Mouse (Mus musculus) kidney, embryonic 14.5 days (tissue): ENCODE measurements at regions not wholly inside any gene's neighbourhood (a gene's known extent, or its start where the extent isn't known, plus 50 kb on each side); places are given as distances from the start of the nearest gene placed in this dataset.

Experiments
- ATAC-seq: fragments of 200-750 bp; cut with Nextera tagmentation; 2 replicates; pipeline ENCODE4 v1.8.0; 2017; ENCODE audit warnings: moderate number of reproducible peaks, mild to moderate bottlenecking, moderate TSS enrichment, moderate library complexity; ENCODE audit not compliant: low FRiP score, low TSS enrichment
- H3K27ac ChIP-seq: fragments of 300-500 bp; sonication (generic); 2 replicates; pipeline ENCODE4 v1.5.1; 2014; ENCODE audit warnings: low read depth, mild to moderate bottlenecking, low read length, moderate library complexity, mixed read lengths
- H3K27me3 ChIP-seq: fragments of 300-500 bp; sonication (generic); 2 replicates; pipeline ENCODE4 v1.6.1; 2014; ENCODE audit warnings: mild to moderate bottlenecking, low read length; ENCODE audit not compliant: control insufficient read depth, insufficient read depth
- H3K36me3 ChIP-seq: fragments of 300-500 bp; sonication (generic); 2 replicates; pipeline ENCODE4 v1.6.1; 2014; ENCODE audit warnings: low read length, mixed read lengths; ENCODE audit not compliant: control insufficient read depth, insufficient read depth
- H3K4me1 ChIP-seq: fragments of 300-500 bp; sonication (generic); 2 replicates; pipeline ENCODE4 v1.6.1; 2014; ENCODE audit warnings: low read length, mixed read lengths; ENCODE audit not compliant: control insufficient read depth, insufficient read depth
- H3K4me2 ChIP-seq: fragments of 300-500 bp; sonication (generic); replicated peaks from 2 replicates; pipeline ENCODE4 v1.6.1; 2014; ENCODE audit warnings: low read depth, mild to moderate bottlenecking, low read length
- H3K4me3 ChIP-seq: fragments of 300-500 bp; sonication (generic); 2 replicates; pipeline ENCODE4 v1.5.1; 2014; ENCODE audit warnings: mild to moderate bottlenecking, low read length
- H3K9ac ChIP-seq: fragments of 300-500 bp; sonication (generic); 2 replicates; pipeline ENCODE4 v1.6.1; 2014; ENCODE audit warnings: low read depth, mild to moderate bottlenecking, low read length, moderate library complexity
- H3K9me3 ChIP-seq: fragments of 300-500 bp; sonication (generic); 2 replicates; pipeline ENCODE4 v1.6.1; 2016; ENCODE audit warnings: low read length; ENCODE audit not compliant: control insufficient read depth
- WGBS: fragments of 180-500 bp; shearing (Covaris S2); extraction: QIAGEN DNeasy Blood & Tissue Kit; methylation state at CpG from one replicate; pipeline ENCODE4 v1.1.7; 2014; 5-methylcytosine and 5-hydroxymethylcytosine counted together

DNA sequence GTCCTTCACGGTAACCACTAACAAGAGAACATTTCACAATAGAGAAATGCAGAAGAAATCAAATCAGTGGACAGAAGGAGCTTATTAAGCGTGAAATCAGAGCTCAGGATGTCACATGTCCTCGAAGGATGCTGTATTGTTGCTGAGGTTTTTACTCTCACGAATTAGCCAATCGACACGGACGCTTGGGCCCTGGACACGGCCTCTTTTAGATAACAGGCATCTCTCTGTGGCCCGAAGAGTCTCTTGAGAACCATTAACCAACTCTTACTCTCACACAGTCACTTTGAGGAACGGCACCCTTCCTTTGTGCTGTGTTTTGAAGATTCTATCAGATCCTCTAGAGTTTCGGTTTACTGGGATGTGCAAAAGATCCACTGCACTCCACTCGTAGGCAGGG lies 128.2 kb downstream of the Tsen15 start:
- 73% methylated on average over 12 of the region's 12 CpGs for WGBS

DNA sequence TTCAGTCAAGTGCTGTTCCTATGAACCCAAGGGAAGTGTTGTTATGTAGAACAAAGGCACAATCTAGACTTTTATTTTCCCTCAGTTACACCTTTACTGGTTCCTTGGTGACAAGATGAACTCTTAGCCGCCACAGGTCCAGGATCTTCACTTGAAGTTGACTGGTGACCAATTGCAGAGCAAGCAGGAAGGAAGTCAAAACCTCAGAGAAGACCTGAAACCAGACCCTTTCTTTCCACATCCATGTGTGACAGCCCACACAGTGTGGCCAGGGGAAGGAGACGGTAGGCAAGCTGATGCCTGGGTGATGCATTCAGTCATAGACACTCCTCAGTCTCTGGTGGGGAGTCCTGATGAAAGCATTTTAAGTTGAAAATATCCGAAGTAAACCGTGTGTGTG lies 132.6 kb downstream of the Tsen15 start:
- no peaks in the 10 kb centered on the region for H3K36me3 ChIP-seq
- no peaks in the 10 kb centered on the region for H3K4me1 ChIP-seq
- no peaks in the 10 kb centered on the region for H3K9me3 ChIP-seq
- no peak overlapping the region for H3K4me3 ChIP-seq
- WGBS: 78% methylated on average over 4 of the region's 4 CpGs
- H3K4me2 ChIP-seq: no peak overlapping the region
- no peak overlapping the region for H3K27ac ChIP-seq
- H3K27me3 ChIP-seq: no peaks in the 10 kb centered on the region
- H3K9ac ChIP-seq: no peak overlapping the region
- no peak for ATAC-seq

More for the DNA sequence above, 128.2 kb downstream of the Tsen15 start:
- Histone ChIP-seq H3K36me3 (no peaks in the 10 kb centered on the region), H3K4me2 (no peak overlapping the region), H3K4me1 (no peaks in the 10 kb centered on the region), H3K9ac (no peak overlapping the region), H3K4me3 (no peak overlapping the region), H3K27me3 (no peaks in the 10 kb centered on the region), H3K9me3 (no peaks in the 10 kb centered on the region), H3K27ac (no peak overlapping the region)
- ATAC-seq: no peak

- H3K4me3 ChIP-seq: no peak overlapping the region
- H3K9ac ChIP-seq: no peak overlapping the region
- no peak for ATAC-seq
- WGBS: 85% methylated on average over 4 of the region's 4 CpGs
- no peaks in the 10 kb centered on the region for H3K4me1 ChIP-seq
- no peaks in the 10 kb centered on the region for H3K9me3 ChIP-seq
- H3K36me3 ChIP-seq: no peaks in the 10 kb centered on the region
- no peak overlapping the region for H3K27ac ChIP-seq
- H3K4me2 ChIP-seq: no peak overlapping the region
- no peaks in the 10 kb centered on the region for H3K27me3 ChIP-seq
Measured at GRCm38 (mm10) chr1:152253486-152253885, 133.0 kb downstream of the Tsen15 start.

DNA sequence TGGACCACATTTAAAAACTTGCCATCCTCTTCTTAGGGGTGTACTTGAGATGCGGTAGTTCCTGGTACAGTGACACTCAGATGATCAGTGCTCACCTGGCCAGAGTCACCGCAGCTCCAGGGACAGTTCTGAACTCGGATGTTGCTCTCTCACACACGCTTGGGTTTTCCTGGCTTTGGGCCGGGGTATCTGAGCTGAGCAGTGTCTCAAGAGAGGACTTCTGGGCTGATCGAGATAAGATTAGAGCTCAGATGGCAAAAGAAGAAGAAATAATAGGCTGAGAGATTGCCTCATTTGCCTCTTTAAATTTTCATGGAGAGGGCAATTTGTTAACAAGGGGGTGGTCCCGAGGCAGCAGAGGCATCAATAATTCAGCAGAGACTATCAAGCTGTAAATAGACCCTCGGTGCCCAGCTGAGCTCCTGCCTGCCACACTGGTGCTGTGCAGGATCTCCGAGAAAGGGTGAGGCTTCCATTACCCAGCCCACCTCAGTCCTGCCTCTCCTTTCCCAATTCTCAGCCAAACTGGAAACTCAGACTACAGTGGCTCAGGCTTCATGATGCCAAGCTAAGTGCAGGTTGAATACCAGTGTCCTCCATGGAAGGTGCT lies 133.7 kb downstream of the Tsen15 start:
- no peaks in the 10 kb centered on the region for H3K4me1 ChIP-seq
- no peak overlapping the region for H3K27ac ChIP-seq
- no peak overlapping the region for H3K4me2 ChIP-seq
- 56% methylated on average over 9 of the region's 9 CpGs for WGBS
- no peak overlapping the region for H3K9ac ChIP-seq
- no peaks in the 10 kb centered on the region for H3K9me3 ChIP-seq
- no peak overlapping the region for H3K4me3 ChIP-seq
- no peaks in the 10 kb centered on the region for H3K27me3 ChIP-seq
- no peak for ATAC-seq
- no peaks in the 10 kb centered on the region for H3K36me3 ChIP-seq

DNA sequence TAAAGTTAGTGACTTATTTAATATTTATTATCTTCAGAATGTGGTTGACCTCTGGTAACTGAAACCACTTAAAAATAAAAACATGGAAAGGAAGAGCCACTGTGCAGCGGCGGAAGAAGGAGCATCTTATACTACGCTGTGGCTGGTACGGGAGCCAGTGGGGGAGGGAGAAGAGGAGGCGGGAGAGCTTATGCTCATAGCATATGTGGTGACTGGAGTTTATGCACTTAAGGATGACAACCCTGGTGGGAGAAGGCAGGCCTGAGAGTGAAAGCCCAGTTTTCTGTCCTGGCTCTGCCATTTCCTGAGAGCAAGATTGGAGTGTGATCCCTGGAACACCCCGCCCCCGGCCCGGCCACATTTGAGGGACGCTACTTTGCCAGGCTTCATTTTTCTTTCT lies 145.5 kb downstream of the Tsen15 start:
- H3K9ac ChIP-seq: no peak overlapping the region
- H3K36me3 ChIP-seq: no peaks in the 10 kb centered on the region
- WGBS: 90% methylated on average over 9 of the region's 9 CpGs
- H3K9me3 ChIP-seq: no peaks in the 10 kb centered on the region
- no peak overlapping the region for H3K4me2 ChIP-seq
- H3K27ac ChIP-seq: no peak overlapping the region
- H3K27me3 ChIP-seq: no peaks in the 10 kb centered on the region
- no peak for ATAC-seq
- no peaks in the 10 kb centered on the region for H3K4me1 ChIP-seq
- H3K4me3 ChIP-seq: no peak overlapping the region

DNA sequence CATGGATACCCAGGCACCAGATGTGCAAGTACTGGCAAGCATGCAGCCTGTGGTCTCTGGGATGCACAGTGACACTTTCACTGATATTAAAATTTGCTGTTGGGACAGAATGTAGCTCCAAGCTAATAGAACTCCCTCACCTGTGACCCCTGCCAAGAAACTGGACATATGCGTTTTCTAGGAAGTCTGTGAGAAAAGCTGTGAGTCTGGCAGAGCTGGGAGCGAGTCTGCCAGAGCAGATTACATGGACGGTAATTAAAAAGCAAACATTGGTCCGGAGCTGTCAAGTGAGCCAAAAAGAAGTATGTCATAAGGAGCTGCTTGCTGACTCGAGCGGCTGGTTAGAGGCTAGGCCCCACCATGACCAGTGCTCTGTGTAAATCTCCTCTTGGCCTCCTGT lies 147.1 kb downstream of the Tsen15 start:
- Histone ChIP-seq H3K27ac (no peak overlapping the region), H3K9me3 (no peaks in the 10 kb centered on the region), H3K27me3 (no peaks in the 10 kb centered on the region), H3K4me3 (no peak overlapping the region), H3K4me2 (no peak overlapping the region), H3K36me3 (no peaks in the 10 kb centered on the region), H3K9ac (no peak overlapping the region), H3K4me1 (no peaks in the 10 kb centered on the region)
- ATAC-seq: no peak
- 63% methylated on average over 6 of the region's 6 CpGs for WGBS

DNA sequence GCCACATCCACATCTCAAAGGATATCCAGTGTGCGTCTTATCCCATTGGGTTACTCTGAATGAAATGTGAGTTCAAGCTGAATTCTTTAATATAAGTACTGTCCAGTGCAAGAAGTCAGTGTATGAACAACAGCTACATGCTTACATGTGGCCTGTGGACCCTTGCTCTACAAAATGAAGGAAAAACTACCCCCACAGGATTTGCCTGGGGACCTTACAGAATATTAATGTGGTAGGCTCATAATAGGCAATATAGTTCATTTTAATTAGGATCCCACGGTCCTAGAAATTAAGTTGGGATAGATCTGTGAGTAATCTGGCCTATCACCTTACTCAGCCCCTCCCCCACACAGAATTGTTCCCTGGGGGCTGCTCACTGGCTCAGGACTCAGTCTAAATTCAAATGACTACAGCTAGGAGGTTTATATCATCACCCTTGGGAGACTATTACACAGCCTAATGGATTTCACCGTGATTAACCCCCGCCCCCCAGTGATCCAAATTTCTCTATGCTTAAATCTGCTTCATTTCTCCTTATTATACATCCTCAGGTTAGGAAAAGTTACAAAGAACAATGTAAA lies 145.4 kb upstream of the 1700025G04Rik start:
- Histone ChIP-seq H3K9me3 (no peaks in the 10 kb centered on the region), H3K27ac (no peak overlapping the region), H3K4me1 (no peaks in the 10 kb centered on the region), H3K4me2 (no peak overlapping the region), H3K36me3 (no peaks in the 10 kb centered on the region), H3K9ac (no peak overlapping the region), H3K27me3 (no peaks in the 10 kb centered on the region), H3K4me3 (no peak overlapping the region)
- no peak for ATAC-seq
- 79% methylated on average over 4 of the region's 4 CpGs for WGBS

DNA sequence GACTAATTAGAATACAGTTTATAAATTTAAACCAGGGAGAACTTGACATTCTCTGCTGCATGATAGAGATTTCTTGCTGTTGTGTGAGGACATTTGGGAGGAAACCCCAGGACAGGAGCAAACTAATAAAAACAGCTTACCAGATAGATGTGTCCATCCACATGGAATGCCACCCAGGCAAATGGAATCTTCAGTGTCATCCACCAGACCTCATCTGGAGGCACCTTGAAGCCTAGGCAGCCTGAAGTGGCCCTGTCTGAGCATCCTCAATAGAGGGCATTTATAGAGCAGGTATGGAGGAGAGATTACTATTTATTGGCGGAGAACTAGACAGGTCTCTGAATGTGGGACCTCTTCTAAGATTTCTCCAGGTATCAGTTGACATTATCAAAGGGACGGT lies 144.8 kb upstream of the 1700025G04Rik start:
- H3K27me3 ChIP-seq: no peaks in the 10 kb centered on the region

GRCm38 (mm10) chr1:152231717-152232202 lies 141.8 kb upstream of the 1700025G04Rik start:
- Histone ChIP-seq H3K4me2 (no peak overlapping the region), H3K4me3 (no peak overlapping the region), H3K9me3 (no peaks in the 10 kb centered on the region), H3K4me1 (no peaks in the 10 kb centered on the region), H3K9ac (no peak overlapping the region), H3K27ac (no peak overlapping the region), H3K36me3 (no peaks in the 10 kb centered on the region), H3K27me3 (no peaks in the 10 kb centered on the region)
- no peak for ATAC-seq
- WGBS: 80% methylated on average over 11 of the region's 11 CpGs

More for the DNA sequence above, 144.8 kb upstream of the 1700025G04Rik start:
- 90% methylated on average over 2 of the region's 2 CpGs for WGBS
- no peak overlapping the region for H3K27ac ChIP-seq
- no peak for ATAC-seq
- H3K4me3 ChIP-seq: no peak overlapping the region
- no peaks in the 10 kb centered on the region for H3K9me3 ChIP-seq
- H3K9ac ChIP-seq: no peak overlapping the region
- no peaks in the 10 kb centered on the region for H3K36me3 ChIP-seq
- no peak overlapping the region for H3K4me2 ChIP-seq
- no peaks in the 10 kb centered on the region for H3K4me1 ChIP-seq
